Mouse (Mus musculus): ENCODE measurements around the gene Cd44.

The Cd44 gene

DNA sequence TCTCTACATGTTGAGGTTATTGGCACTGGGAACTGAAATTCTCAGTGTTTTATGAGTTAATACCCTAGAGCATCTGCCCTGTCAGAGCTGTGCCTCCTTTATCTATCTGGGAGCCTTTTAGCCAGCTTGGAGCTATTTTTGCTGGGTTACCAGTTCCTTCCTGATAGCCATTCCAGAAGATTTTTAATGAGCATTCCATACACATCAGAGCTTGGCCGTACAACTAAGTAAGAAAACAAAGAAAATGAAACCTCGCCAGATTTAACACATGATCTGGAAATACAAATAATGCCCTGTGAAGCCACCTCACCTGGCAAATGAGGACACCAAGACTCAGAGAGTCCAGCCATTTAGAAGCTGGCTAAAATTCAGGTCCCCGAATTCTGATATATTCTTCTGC lies 138.3 kb downstream of the Cd44 start:
- no peak for DNase-seq (ENCODE audit: low spot score)
